In genomic region chr4:128727019-128727720, GRCm38 (mm10) we compare ENCODE assay signal across 8 mouse cellular contexts. TPM values are rescaled to one million over a fixed set of nuclear protein-coding genes. Genes with fewer than 3 reads are reported as not detected.
DNase-seq lines count a peak whose midpoint lies in the region; ATAC-seq and TF ChIP-seq lines count a peak whose summit lies in the region.

No protein-coding gene starts in this region.

- H3K27me3 ChIP-seq in MEL (ENCODE audit: control insufficient read depth in 1 of 2, insufficient read depth in 2 of 2, low read length in 2 of 2), result no peaks in the 10 kb centered on the region
- 0 out of 2 replicates have a peak, but pooled peaks cover 2% of the 10 kb centered on the region for H3K27me3 ChIP-seq in hindbrain, embryonic 11.5 days (ENCODE audit: control insufficient read depth, insufficient read depth, low read length)

- no peak for TF ChIP-seq RAD21 in MEL (IDR thresholded peaks at IDR 0.05; ENCODE audit: low read depth, low read length)

- H3K79me2 ChIP-seq in MEL (ENCODE audit: control insufficient read depth, insufficient read depth, low read length, poor library complexity), result peaks cover 30% of the 10 kb centered on the region

- no peaks in the 10 kb centered on the region for H3K9me3 ChIP-seq in MEL (replicated peaks; ENCODE audit: insufficient read depth, low read length)
- no peaks in the 10 kb centered on the region for H3K9me3 ChIP-seq in hindbrain, embryonic 11.5 days (ENCODE audit: control insufficient read depth, low read length)

- TF ChIP-seq EP300 in MEL (IDR thresholded peaks at IDR 0.05; ENCODE audit: low read depth in 1 of 2, low read length in 2 of 2), result no peak

- H3K4me2 ChIP-seq in hindbrain, embryonic 11.5 days (replicated peaks; ENCODE audit: low read depth, low read length), result peak overlapping the region; percentile 98

- H3K27ac ChIP-seq in MEL (ENCODE audit: control insufficient read depth, low read depth, low read length), result peak overlapping the region; percentile 66
- H3K27ac ChIP-seq in hindbrain, embryonic 11.5 days (ENCODE audit: low read depth, low read length), result peak overlapping the region; percentile 96

- peak overlapping the region; percentile 92 for H3K9ac ChIP-seq in MEL (ENCODE audit: control insufficient read depth, low read depth, low read length, poor library complexity, severe bottlenecking)
- H3K9ac ChIP-seq in hindbrain, embryonic 11.5 days (ENCODE audit: low read depth, low read length), result peak overlapping the region; percentile 100

- peak overlapping the region; percentile 93 to 98 for H3K4me3 ChIP-seq in MEL (ENCODE audit: control insufficient read depth in 1 of 2, insufficient read depth in 1 of 2, low read depth in 2 of 2, low read length in 2 of 2)
- peak overlapping the region; percentile 99 for H3K4me3 ChIP-seq in hindbrain, embryonic 11.5 days (ENCODE audit: low read depth, low read length)

- peak; percentile 66 for ATAC-seq in frontal cortex, adult (ENCODE audit: low TSS enrichment)
- ATAC-seq in hindbrain, embryonic 11.5 days (ENCODE audit: low FRiP score), result peak; percentile 90

- TF ChIP-seq POLR2A in MEL (IDR thresholded peaks at IDR 0.05; ENCODE audit: control insufficient read depth in 1 of 2, insufficient read depth in 1 of 2, low read depth in 1 of 2, low read length in 2 of 2, poor library complexity in 1 of 2), result peak; percentile 40 to 80; a peak in 3 of 4 replicates

- peaks cover 9 to 22% of the 10 kb centered on the region in 2 experiments; a peak in 3 of 4 replicates for H3K4me1 ChIP-seq in MEL (ENCODE audit: control insufficient read depth in 1 of 2, insufficient read depth in 2 of 2, low read length in 2 of 2)
- H3K4me1 ChIP-seq in hindbrain, embryonic 11.5 days (replicated peaks; ENCODE audit: control insufficient read depth, insufficient read depth, low read length), result peaks cover 15% of the 10 kb centered on the region

- 4% methylated on average over 43 of the region's 68 CpGs for WGBS in hindbrain, embryonic 11.5 days

- H3K36me3 ChIP-seq in MEL (ENCODE audit: control insufficient read depth in 1 of 2, insufficient read depth in 2 of 2, low read length in 2 of 2), result peaks cover 2 to 21% of the 10 kb centered on the region in 2 experiments; a peak in 3 of 4 replicates
- no peaks in the 10 kb centered on the region for H3K36me3 ChIP-seq in hindbrain, embryonic 11.5 days (ENCODE audit: control insufficient read depth, insufficient read depth, low read length)

- no peak for TF ChIP-seq CTCF in MEL (IDR thresholded peaks at IDR 0.05 in 2 of 3, conservative IDR thresholded peaks at IDR 0.05 in 1 of 3; ENCODE audit: control insufficient read depth in 1 of 3, insufficient read depth in 1 of 3, low read depth in 2 of 3, low read length in 3 of 3, poor library complexity in 1 of 3, severe bottlenecking in 1 of 3)

- DNase-seq in MEL (ENCODE audit: low read depth, low spot score), result peak; percentile 76
- peak; percentile 82 for DNase-seq in cerebellum, adult 8-10 months
- DNase-seq in hindbrain, embryonic 11.5 days (ENCODE audit: low spot score), result peak; percentile 92
- peak; percentile 81 to 83 for DNase-seq in layer of hippocampus, postnatal 36 days
- peak; percentile 84 for DNase-seq in lung, postnatal 25 days (ENCODE audit: low spot score)
- peak; percentile 82 for DNase-seq in retina, embryonic 14.5 days (ENCODE audit: low spot score)
- peak; percentile 78 to 83 for DNase-seq in urinary bladder, adult 18-20 months (ENCODE audit: low spot score in 2 of 2)

TF ChIP-seq in MEL, 35 proteins besides CTCF, POLR2A, EP300 and RAD21:
- TF ChIP-seq TCF12 (IDR thresholded peaks at IDR 0.05; ENCODE audit: low read depth, low read length), result no peak
- no peak for TF ChIP-seq NRF1 (IDR thresholded peaks at IDR 0.05; ENCODE audit: insufficient read depth, low read depth, low read length, poor library complexity, severe bottlenecking)
- TF ChIP-seq CHD1 (IDR thresholded peaks at IDR 0.05; ENCODE audit: low read depth, low read length), result no peak
- TF ChIP-seq MAFK (IDR thresholded peaks at IDR 0.05; ENCODE audit: borderline replicate concordance, low read depth, low read length), result no peak
- TF ChIP-seq HCFC1 (IDR thresholded peaks at IDR 0.05; ENCODE audit: low read depth, low read length), result 0 out of 2 replicates have a peak, but pooled peaks have one; percentile 36
- no peak for TF ChIP-seq CHD2 (IDR thresholded peaks at IDR 0.05; ENCODE audit: low read length)
- TF ChIP-seq JUND (IDR thresholded peaks at IDR 0.05; ENCODE audit: low read depth, low read length), result no peak
- 0 out of 2 replicates have a peak, but pooled peaks have one; percentile 31 for TF ChIP-seq POLR2AphosphoS2 (IDR thresholded peaks at IDR 0.05; ENCODE audit: low read length)
- no peak for TF ChIP-seq TAL1 (IDR thresholded peaks at IDR 0.05; ENCODE audit: low read length)
- TF ChIP-seq TBP (IDR thresholded peaks at IDR 0.05; ENCODE audit: low read depth, low read length), result peak; percentile 19; the same call in 1 of the 2 replicates
- no peak for TF ChIP-seq E2F4 (IDR thresholded peaks at IDR 0.05; ENCODE audit: borderline replicate concordance, low read depth, low read length)
- no peak for TF ChIP-seq MYB (IDR thresholded peaks at IDR 0.05; ENCODE audit: low read depth, low read length)
- no peak for TF ChIP-seq ETS1 (IDR thresholded peaks at IDR 0.05; ENCODE audit: low read depth, low read length)
- peak; percentile 63; the same call in 1 of the 2 replicates for TF ChIP-seq MAZ (IDR thresholded peaks at IDR 0.05; ENCODE audit: low read depth, low read length)
- no peak for TF ChIP-seq ZKSCAN1 (IDR thresholded peaks at IDR 0.05; ENCODE audit: low read depth, low read length)
- no peak for TF ChIP-seq USF1 (IDR thresholded peaks at IDR 0.05; ENCODE audit: low read depth, low read length)
- TF ChIP-seq MYC (IDR thresholded peaks at IDR 0.05; ENCODE audit: low read depth, low read length), result no peak
- TF ChIP-seq MXI1 (IDR thresholded peaks at IDR 0.05; ENCODE audit: low read depth, low read length), result peak; percentile 24; the same call in 1 of the 2 replicates
- no peak for TF ChIP-seq BHLHE40 (IDR thresholded peaks at IDR 0.05; ENCODE audit: borderline replicate concordance, low read depth, low read length)
- no peak for TF ChIP-seq RCOR1 (IDR thresholded peaks at IDR 0.05; ENCODE audit: low read depth, low read length)
- TF ChIP-seq ELF1 (IDR thresholded peaks at IDR 0.05; ENCODE audit: low read depth, low read length), result 0 out of 2 replicates have a peak, but pooled peaks have one; percentile 19
- peak; percentile 61 for TF ChIP-seq NELFE (IDR thresholded peaks at IDR 0.05; ENCODE audit: low read depth, low read length)
- no peak for TF ChIP-seq ZNF384 (IDR thresholded peaks at IDR 0.05; ENCODE audit: low read depth, low read length)
- TF ChIP-seq POLR2AphosphoS5 (IDR thresholded peaks at IDR 0.05; ENCODE audit: borderline replicate concordance, low read depth, low read length), result no peak
- TF ChIP-seq MAX (IDR thresholded peaks at IDR 0.05; ENCODE audit: low read length), result no peak
- TF ChIP-seq MEF2A (IDR thresholded peaks at IDR 0.05; ENCODE audit: extremely low read depth, insufficient replicate concordance, low read depth, low read length, poor library complexity, severe bottlenecking), result no peak
- TF ChIP-seq USF2 (IDR thresholded peaks at IDR 0.05; ENCODE audit: borderline replicate concordance in 1 of 2, insufficient read depth in 1 of 2, low read depth in 1 of 2, low read length in 2 of 2), result no peak
- no peak for TF ChIP-seq ZMIZ1 (IDR thresholded peaks at IDR 0.05; ENCODE audit: low read depth, low read length)
- TF ChIP-seq SIN3A (IDR thresholded peaks at IDR 0.05; ENCODE audit: low read length), result peak; percentile 46
- no peak for TF ChIP-seq ZC3H11A (IDR thresholded peaks at IDR 0.05; ENCODE audit: low read depth, low read length)

RNA-seq across cellular contexts. Expression of gene A3galt2, which starts 28.0 kb away (rescaled TPM):
- not detected in 2 replicates for total RNA-seq in MEL (2012; rRNA removed)
- under 1 TPM in 1 of 2 experiments, not detected in 1; 0.06 TPM for polyA plus RNA-seq in MEL (2012; ENCODE audit: insufficient read depth in 1 of 2, insufficient read length in 2 of 2, low read depth in 1 of 2, low replicate concordance in 2 of 2, missing spikeins in 1 of 2)
- 0.42 and 0.51 TPM in 2 replicates for polyA plus RNA-seq in hindbrain, embryonic 11.5 days (2014; fragmentation: Nextera tagmentation; extraction: Ambion mirVana)
- total RNA-seq in layer of hippocampus, postnatal 36 days (2021), result under 1 TPM; 0.48 to 0.62 TPM

Comparison
In these comparisons a context has a peak if more than half of its experiments do, and no peak if none do; other contexts are left out.
1. Peak in every context shown above with its lines: DNase-seq, ATAC-seq, H3K4me3 ChIP-seq and H3K27ac ChIP-seq.